Mouse (Mus musculus) liver, embryonic 11.5 days (tissue): ENCODE measurements at regions not wholly inside any gene's neighbourhood (a gene's known extent, or its start where the extent isn't known, plus 50 kb on each side); places are given as distances from the start of the nearest gene placed in this dataset.

Experiments
- ATAC-seq: fragments of 200-750 bp; cut with Nextera tagmentation; replicated peaks from 2 replicates; pipeline ENCODE4 v1.8.0; 2017; ENCODE audit warnings: moderate number of reproducible peaks, mild to moderate bottlenecking, moderate TSS enrichment, moderate library complexity; ENCODE audit not compliant: low FRiP score
- DNase-seq: peaks from one replicate; pipeline ENCODE4 v3.0.0-alpha.2; 2017; ENCODE audit warnings: low spot score
- H3K27ac ChIP-seq: fragments of 300-500 bp; sonication (generic); 2 replicates; pipeline ENCODE4 v1.5.1; 2014; ENCODE audit warnings: mild to moderate bottlenecking, low read depth, low read length, control low read depth
- H3K27me3 ChIP-seq: fragments of 300-500 bp; sonication (generic); replicated peaks from 2 replicates; pipeline ENCODE4 v1.6.1; 2014; ENCODE audit warnings: low read length, mixed read lengths; ENCODE audit not compliant: control insufficient read depth, insufficient read depth
- H3K36me3 ChIP-seq: fragments of 300-500 bp; sonication (generic); 2 replicates; pipeline ENCODE4 v1.6.1; 2014; ENCODE audit warnings: mild to moderate bottlenecking, low read length, moderate library complexity, mixed read lengths; ENCODE audit not compliant: control insufficient read depth, insufficient read depth
- H3K4me1 ChIP-seq: fragments of 300-500 bp; sonication (generic); replicated peaks from 2 replicates; pipeline ENCODE4 v1.6.1; 2014; ENCODE audit warnings: low read length, mixed read lengths; ENCODE audit not compliant: control insufficient read depth, insufficient read depth
- H3K4me2 ChIP-seq: fragments of 300-500 bp; sonication (generic); 2 replicates; pipeline ENCODE4 v1.6.1; 2014; ENCODE audit warnings: mild to moderate bottlenecking, control low read depth, moderate library complexity
- H3K4me3 ChIP-seq: fragments of 300-500 bp; sonication (generic); 2 replicates; pipeline ENCODE4 v1.5.1; 2014; ENCODE audit warnings: low read depth, low read length, control low read depth
- H3K9ac ChIP-seq: fragments of 300-500 bp; sonication (generic); 2 replicates; pipeline ENCODE4 v1.6.1; 2014; ENCODE audit warnings: low read depth, low read length, control low read depth
- H3K9me3 ChIP-seq: fragments of 300-500 bp; sonication (generic); 2 replicates; pipeline ENCODE4 v1.6.1; 2016; ENCODE audit warnings: low read length, inconsistent platforms, mixed read lengths; ENCODE audit not compliant: control insufficient read depth
- WGBS: fragments of 180-500 bp; shearing (Covaris S2); extraction: QIAGEN DNeasy Blood & Tissue Kit; methylation state at CpG from one replicate; pipeline ENCODE4 v1.1.7; 2014; 5-methylcytosine and 5-hydroxymethylcytosine counted together

- H3K27me3 ChIP-seq: no peaks in the 10 kb centered on the region; the same call in 1 of the 2 replicates
- H3K4me1 ChIP-seq: no peaks in the 10 kb centered on the region; the same call in 1 of the 2 replicates
- ATAC-seq (no peak), DNase-seq (no peak)
- no peak overlapping the region for H3K4me2 ChIP-seq
- no peak overlapping the region for H3K4me3 ChIP-seq
- H3K9ac ChIP-seq: no peak overlapping the region
- WGBS: 80% methylated on average over 5 of the region's 5 CpGs
- no peaks in the 10 kb centered on the region for H3K36me3 ChIP-seq
- no peaks in the 10 kb centered on the region for H3K9me3 ChIP-seq
- H3K27ac ChIP-seq: no peak overlapping the region
These were observed 253.9 kb upstream of the Sulf2 start for GRCm38 (mm10) chr2:166409391-166409790.

GRCm38 (mm10) chr2:166408806-166409205 is 253.3 kb upstream of the Sulf2 start:
- no peak for ATAC-seq

GRCm38 (mm10) chr2:166408009-166408408 is 252.5 kb upstream of the Sulf2 start:
- Histone ChIP-seq H3K27me3 (no peaks in the 10 kb centered on the region; the same call in 1 of the 2 replicates), H3K9ac (no peak overlapping the region), H3K36me3 (no peaks in the 10 kb centered on the region), H3K4me1 (no peaks in the 10 kb centered on the region; the same call in 1 of the 2 replicates), H3K4me3 (no peak overlapping the region), H3K27ac (no peak overlapping the region), H3K4me2 (no peak overlapping the region), H3K9me3 (no peaks in the 10 kb centered on the region)
- ATAC-seq: no peak
- 87% methylated on average over 16 of the region's 16 CpGs for WGBS
- DNase-seq: no peak

More at GRCm38 (mm10) chr2:166408806-166409205, 253.3 kb upstream of the Sulf2 start:
- WGBS: 82% methylated on average over 4 of the region's 4 CpGs
- Histone ChIP-seq H3K4me2 (no peak overlapping the region), H3K9ac (no peak overlapping the region), H3K27ac (no peak overlapping the region), H3K27me3 (no peaks in the 10 kb centered on the region; the same call in 1 of the 2 replicates), H3K36me3 (no peaks in the 10 kb centered on the region), H3K9me3 (no peaks in the 10 kb centered on the region), H3K4me1 (no peaks in the 10 kb centered on the region; the same call in 1 of the 2 replicates), H3K4me3 (no peak overlapping the region)
- no peak for DNase-seq

- 71% methylated on average over 11 of the region's 11 CpGs for WGBS
- ATAC-seq: no peak
- H3K36me3 ChIP-seq: no peaks in the 10 kb centered on the region
These were observed 251.4 kb upstream of the Sulf2 start for GRCm38 (mm10) chr2:166406826-166407225.

GRCm38 (mm10) chr2:166403319-166403718 is 247.9 kb upstream of the Sulf2 start:
- H3K36me3 ChIP-seq: no peaks in the 10 kb centered on the region
- peaks cover 14% of the 10 kb centered on the region for H3K4me1 ChIP-seq
- H3K4me2 ChIP-seq: no peak overlapping the region
- H3K9ac ChIP-seq: no peak overlapping the region
- WGBS: 58% methylated on average over 10 of the region's 10 CpGs
- H3K27ac ChIP-seq: no peak overlapping the region
- H3K4me3 ChIP-seq: no peak overlapping the region
- ATAC-seq (no peak), DNase-seq (no peak)
- H3K27me3 ChIP-seq: no peaks in the 10 kb centered on the region; the same call in 1 of the 2 replicates
- no peaks in the 10 kb centered on the region for H3K9me3 ChIP-seq

More at GRCm38 (mm10) chr2:166406826-166407225, 251.4 kb upstream of the Sulf2 start:
- H3K27ac ChIP-seq: no peak overlapping the region
- no peak for DNase-seq
- H3K9ac ChIP-seq: no peak overlapping the region
- no peak overlapping the region for H3K4me2 ChIP-seq
- H3K4me3 ChIP-seq: no peak overlapping the region
- H3K9me3 ChIP-seq: no peaks in the 10 kb centered on the region
- H3K27me3 ChIP-seq: no peaks in the 10 kb centered on the region; the same call in 1 of the 2 replicates
- H3K4me1 ChIP-seq: no peaks in the 10 kb centered on the region

- peaks cover 14% of the 10 kb centered on the region for H3K4me1 ChIP-seq
- no peaks in the 10 kb centered on the region for H3K36me3 ChIP-seq
- H3K27ac ChIP-seq: no peak overlapping the region
- H3K27me3 ChIP-seq: no peaks in the 10 kb centered on the region; the same call in 1 of the 2 replicates
- no peak overlapping the region for H3K9ac ChIP-seq
- DNase-seq: no peak
- H3K4me3 ChIP-seq: no peak overlapping the region
- 38% methylated on average over 3 of the region's 3 CpGs for WGBS
- H3K9me3 ChIP-seq: no peaks in the 10 kb centered on the region
- no peak for ATAC-seq
- no peak overlapping the region for H3K4me2 ChIP-seq
These were observed 246.4 kb upstream of the Sulf2 start for GRCm38 (mm10) chr2:166401860-166402259.

- 63% methylated on average over 10 of the region's 10 CpGs for WGBS
- H3K27ac ChIP-seq: no peak overlapping the region
- no peak for ATAC-seq
- H3K4me2 ChIP-seq: no peak overlapping the region
- no peak overlapping the region for H3K9ac ChIP-seq
- H3K4me3 ChIP-seq: no peak overlapping the region
- H3K27me3 ChIP-seq: no peaks in the 10 kb centered on the region; the same call in 1 of the 2 replicates
- peaks cover 14% of the 10 kb centered on the region for H3K4me1 ChIP-seq
- H3K36me3 ChIP-seq: no peaks in the 10 kb centered on the region
- H3K9me3 ChIP-seq: no peaks in the 10 kb centered on the region
- no peak for DNase-seq
These were observed 244.8 kb upstream of the Sulf2 start for GRCm38 (mm10) chr2:166400304-166400703.

GRCm38 (mm10) chr2:166399140-166399830 is 243.8 kb upstream of the Sulf2 start:
- H3K4me3 ChIP-seq: no peak overlapping the region
- ATAC-seq (peak; percentile 54; the same call in 1 of the 2 replicates), DNase-seq (peak; percentile 42)
- no peak overlapping the region for H3K4me2 ChIP-seq
- 25% methylated on average over 6 of the region's 6 CpGs for WGBS
- no peaks in the 10 kb centered on the region for H3K9me3 ChIP-seq
- 0 out of 2 replicates have a peak overlapping the region, but pooled peaks have one; percentile 32 for H3K27ac ChIP-seq
- H3K4me1 ChIP-seq: peaks cover 14% of the 10 kb centered on the region
- no peak overlapping the region for H3K9ac ChIP-seq
- H3K36me3 ChIP-seq: no peaks in the 10 kb centered on the region
- no peaks in the 10 kb centered on the region for H3K27me3 ChIP-seq

GRCm38 (mm10) chr2:166398774-166399139 is 243.3 kb upstream of the Sulf2 start:
- H3K4me3 ChIP-seq: no peak overlapping the region
- no peak for ATAC-seq
- no peaks in the 10 kb centered on the region for H3K27me3 ChIP-seq
- no peaks in the 10 kb centered on the region for H3K36me3 ChIP-seq
- WGBS: 54% methylated on average over 5 of the region's 5 CpGs
- peaks cover 14% of the 10 kb centered on the region for H3K4me1 ChIP-seq
- H3K9me3 ChIP-seq: no peaks in the 10 kb centered on the region
- no peak overlapping the region for H3K9ac ChIP-seq
- no peak for DNase-seq
- H3K4me2 ChIP-seq: no peak overlapping the region
- no peak overlapping the region for H3K27ac ChIP-seq
